Mouse (Mus musculus): ENCODE measurements at regions not wholly inside any gene's neighbourhood (a gene's known extent, or its start where the extent isn't known, plus 50 kb on each side); places are given as distances from the start of the nearest gene placed in this dataset.

GRCm38 (mm10) chr10:118753061-118753775, 116.8 kb downstream of the Dyrk2 start:
- DNase-seq (ENCODE audit: low read depth, low spot score), result no peak
- WGBS, result 87% methylated on average over 5 of the region's 5 CpGs

DNA sequence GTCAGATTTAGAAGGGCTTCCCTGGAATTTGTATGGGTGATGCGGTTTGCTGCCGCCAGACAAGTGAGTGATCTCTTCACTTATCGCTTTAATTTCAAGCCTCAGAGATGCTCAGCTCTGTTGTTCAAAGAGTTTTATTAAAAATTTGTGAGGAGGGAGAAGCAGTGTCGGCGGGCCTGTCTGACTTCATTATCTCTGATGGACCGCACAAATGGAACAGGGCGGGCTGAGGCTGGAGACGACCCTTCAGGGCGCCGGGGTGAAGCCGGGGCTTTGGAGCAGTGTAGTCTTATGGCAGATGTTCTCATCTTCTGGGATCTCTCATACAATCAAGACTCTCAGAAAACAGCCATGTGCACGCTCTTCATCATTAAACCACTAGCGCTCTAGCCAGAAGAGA, 115.2 kb downstream of the Dyrk2 start:
- 95% methylated on average over 13 of the region's 13 CpGs for WGBS
- DNase-seq (ENCODE audit: low read depth, low spot score), result no peak

GRCm38 (mm10) chr10:118758825-118759471, 111.1 kb downstream of the Dyrk2 start:
- whole genome bisulfite sequencing, result 76% methylated on average over 18 of the region's 18 CpGs
- no peak for DNase-seq (ENCODE audit: low read depth, low spot score)

DNA sequence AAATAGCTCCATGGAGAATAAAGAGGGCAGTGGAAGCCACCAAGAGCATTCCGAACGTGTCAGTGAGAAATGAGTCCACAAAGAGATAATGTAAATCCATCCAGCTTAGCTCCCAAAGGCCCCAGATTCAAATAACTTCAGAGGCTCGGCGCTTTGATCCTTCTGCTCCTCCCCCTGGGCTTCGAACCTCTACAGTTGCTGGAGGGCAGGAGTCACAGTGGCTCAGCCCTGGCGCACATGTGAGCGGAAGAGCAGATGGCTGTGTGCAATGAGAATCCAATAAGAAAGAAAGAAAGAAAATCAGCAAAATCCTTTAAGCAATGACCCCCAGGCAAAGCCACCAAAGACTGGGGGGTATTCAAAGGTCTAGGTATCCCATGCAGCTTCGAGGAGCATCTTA, 109.6 kb downstream of the Dyrk2 start:
- 88% methylated on average over 8 of the region's 8 CpGs for WGBS
- DNase-seq (ENCODE audit: low read depth, low spot score), result no peak

GRCm38 (mm10) chr10:118761101-118761868, 108.7 kb downstream of the Dyrk2 start:
- 46% methylated on average over 10 of the region's 10 CpGs for WGBS
- DNase-seq (ENCODE audit: low read depth, low spot score), result no peak

DNA sequence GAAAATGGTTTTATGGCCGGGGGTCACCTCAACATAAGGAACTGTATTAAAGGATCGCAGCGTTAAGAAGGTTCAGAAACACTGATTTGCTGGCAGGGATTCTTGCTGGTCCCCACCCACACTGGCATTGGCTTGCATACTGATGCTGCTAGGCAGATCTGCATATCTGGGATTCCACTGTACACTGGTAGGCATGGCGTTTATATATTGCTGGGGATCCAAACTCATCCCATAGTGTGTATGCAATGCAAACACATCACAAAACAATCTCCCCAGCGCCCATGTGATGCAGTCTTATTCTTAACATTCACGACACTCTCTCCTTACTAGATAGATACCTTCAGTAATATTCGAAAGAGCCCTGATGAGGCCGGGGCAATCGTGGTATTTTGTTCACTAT, 105.0 kb downstream of the Dyrk2 start:
- DNase-seq (ENCODE audit: low read depth, low spot score), result no peak
- 85% methylated on average over 9 of the region's 9 CpGs for whole genome bisulfite sequencing

GRCm38 (mm10) chr10:118765544-118766441, 104.2 kb downstream of the Dyrk2 start:
- DNase-seq (ENCODE audit: low read depth, low spot score), result peak; percentile 73
- 26% methylated on average over 14 of the region's 14 CpGs for WGBS

DNA sequence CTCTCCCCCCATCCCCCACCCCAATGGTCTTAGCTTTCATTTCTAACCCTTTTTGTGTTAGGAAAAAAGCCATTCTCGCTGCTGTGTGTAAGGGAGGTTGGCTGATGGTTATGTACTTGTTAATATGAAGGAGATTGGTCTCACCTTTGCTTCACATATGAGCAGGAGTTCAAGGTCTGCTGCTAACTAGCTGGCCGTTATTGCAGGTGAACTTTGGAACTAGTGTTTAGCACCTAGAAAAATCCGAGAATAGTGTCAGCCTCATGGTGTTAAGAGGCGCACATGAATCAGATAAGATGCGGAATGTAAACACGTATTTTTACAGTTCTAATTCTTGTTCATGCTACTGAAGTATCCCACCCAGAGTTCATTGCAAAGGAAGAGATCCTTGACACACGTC, 103.2 kb downstream of the Dyrk2 start:
- DNase-seq (ENCODE audit: low read depth, low spot score), result peak; percentile 59
- WGBS, result 30% methylated on average over 7 of the region's 7 CpGs

DNA sequence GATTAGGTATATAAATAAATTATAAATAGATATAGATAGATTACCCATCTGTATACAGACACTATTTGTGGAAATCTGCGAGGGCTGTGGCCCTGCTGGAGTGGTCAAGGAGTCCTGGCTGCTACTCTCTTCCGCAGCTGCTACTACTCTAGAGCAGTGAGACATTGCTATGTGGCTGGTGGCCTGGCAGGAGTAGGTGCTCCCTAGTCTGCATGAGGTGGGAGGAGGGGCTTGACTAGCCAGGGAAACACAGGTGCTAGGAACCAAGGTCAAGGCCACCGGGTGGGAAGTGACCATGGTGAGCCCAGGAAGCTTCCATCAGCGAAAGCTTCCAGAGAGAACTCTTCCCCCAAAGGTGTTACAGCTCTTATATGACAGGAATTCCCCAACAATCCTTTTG, 100.3 kb downstream of the Dyrk2 start:
- 87% methylated on average over 4 of the region's 4 CpGs for WGBS
- DNase-seq (ENCODE audit: low read depth, low spot score), result no peak

DNA sequence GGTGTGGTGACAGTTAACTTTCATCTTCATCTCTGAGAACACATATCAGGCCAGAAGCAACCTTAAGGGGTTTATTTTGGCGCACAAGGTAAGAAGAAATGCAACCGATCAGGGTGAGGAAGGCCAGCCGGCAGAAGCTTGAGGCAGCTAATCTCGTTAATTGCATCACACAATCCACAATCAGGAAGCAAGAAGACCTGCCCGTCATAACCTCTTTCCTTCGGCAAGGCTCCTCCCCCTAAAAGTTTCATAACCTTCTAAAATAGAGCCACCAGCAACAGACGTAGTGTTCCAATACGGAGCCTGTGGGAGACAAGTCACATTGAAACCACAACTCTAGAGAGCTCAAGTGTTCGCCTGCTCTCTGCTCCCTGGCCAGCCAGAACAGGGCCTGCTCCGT, 91.4 kb downstream of the Dyrk2 start:
- 94% methylated on average over 10 of the region's 10 CpGs for WGBS
- DNase-seq (ENCODE audit: low read depth, low spot score), result no peak

- no peak for DNase-seq (ENCODE audit: low read depth, low spot score)
- 75% methylated on average over 10 of the region's 10 CpGs for WGBS
Measured at GRCm38 (mm10) chr10:118780831-118781569, 89.0 kb downstream of the Dyrk2 start.

DNA sequence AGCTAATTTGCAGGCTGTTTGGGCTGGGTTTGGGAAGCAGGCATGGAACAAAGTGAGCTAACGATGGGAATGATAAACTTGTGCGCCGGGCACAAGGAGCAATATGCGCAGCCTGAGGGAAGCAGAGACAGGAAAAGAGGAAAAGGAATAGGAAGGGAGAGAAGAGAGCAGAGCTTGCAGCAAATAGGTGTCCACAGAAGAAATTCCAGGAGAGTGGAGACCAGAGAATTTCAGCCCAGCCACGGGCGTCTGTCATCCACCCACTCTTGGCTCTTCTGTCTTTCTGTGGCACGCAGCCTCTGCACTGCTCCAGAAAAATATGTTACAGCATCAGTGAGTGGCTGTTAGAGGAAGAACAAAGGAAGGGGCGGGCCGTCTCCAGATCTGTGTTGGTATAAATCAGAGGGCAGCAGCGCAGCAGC, 88.2 kb downstream of the Dyrk2 start:
- no peak for DNase-seq (ENCODE audit: low read depth, low spot score)
- WGBS, result 72% methylated on average over 10 of the region's 10 CpGs

GRCm38 (mm10) chr10:118782646-118783045, 87.4 kb downstream of the Dyrk2 start:
- no peak for DNase-seq (ENCODE audit: low read depth, low spot score)
- 78% methylated on average over 6 of the region's 6 CpGs for WGBS

- DNase-seq (ENCODE audit: low read depth, low spot score), result no peak
- 77% methylated on average over 8 of the region's 8 CpGs for WGBS
Measured at GRCm38 (mm10) chr10:118787280-118787690, 82.7 kb downstream of the Dyrk2 start.

DNA sequence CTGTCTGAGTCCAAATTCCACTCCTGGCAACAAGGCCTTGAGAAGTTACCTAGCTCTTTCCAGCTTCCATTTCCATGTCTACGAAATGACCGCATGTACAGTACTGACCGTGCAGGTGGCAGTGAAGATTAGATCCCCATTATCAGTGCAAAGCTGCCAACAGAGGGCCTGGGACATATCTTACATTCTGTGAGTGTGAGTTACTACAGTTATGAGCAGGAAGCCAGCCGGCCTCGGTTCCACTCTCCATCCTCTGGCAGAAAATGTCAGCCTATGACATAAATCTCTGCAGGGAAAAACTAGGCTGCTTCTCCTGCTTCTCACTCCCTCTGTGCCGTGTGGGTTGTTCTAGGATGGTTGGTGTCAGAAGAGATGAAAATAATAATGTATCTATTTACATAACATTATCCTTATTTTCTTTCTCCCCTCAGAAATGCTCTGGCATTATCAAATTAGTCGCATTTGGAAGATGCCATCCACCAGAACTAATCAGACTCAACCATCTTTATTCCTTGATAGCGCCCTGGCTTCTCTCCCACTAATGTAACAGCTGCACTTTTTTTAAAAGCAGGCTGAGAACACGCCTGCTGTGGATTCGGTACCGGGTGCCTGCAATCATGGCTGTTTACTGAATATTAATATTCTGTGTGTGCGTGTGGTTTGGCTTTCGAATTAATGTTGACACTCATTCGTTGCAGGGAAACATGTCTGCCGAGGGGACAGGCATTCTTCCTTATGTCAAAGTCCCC, 77.5 kb downstream of the Dyrk2 start:
- no peak for DNase-seq (ENCODE audit: low read depth, low spot score)
- WGBS, result 76% methylated on average over 15 of the region's 15 CpGs

- DNase-seq (ENCODE audit: low read depth, low spot score), result no peak
- WGBS, result 85% methylated on average over 2 of the region's 2 CpGs
Measured at GRCm38 (mm10) chr10:118793794-118794193, 76.2 kb downstream of the Dyrk2 start.

- WGBS, result 80% methylated on average over 9 of the region's 9 CpGs
- DNase-seq (ENCODE audit: low read depth, low spot score), result no peak
Measured at GRCm38 (mm10) chr10:118794395-118795060, 75.5 kb downstream of the Dyrk2 start.

GRCm38 (mm10) chr10:118795061-118795407, 75.0 kb downstream of the Dyrk2 start:
- DNase-seq (ENCODE audit: low read depth, low spot score), result no peak
- WGBS, result 66% methylated on average over 3 of the region's 3 CpGs
